Mouse (Mus musculus) monocyte, adult 2 months (primary cell): ENCODE results near the gene Flnb.

Experiments used
- DNase-seq, 2 experiments: peaks; one replicate each; pipeline ENCODE4 v3.0.0; 2022; ENCODE audit warnings: low spot score in 2 of 2, low read depth in 1 of 2

The Flnb gene

GRCm38 (mm10) chr14:7896699-7897098, 78.9 kb downstream of the Flnb start:
- DNase-seq = no peak

GRCm38 (mm10) chr14:7899986-7900385, 82.2 kb downstream of the Flnb start:
- no peak for DNase-seq

- no peak for DNase-seq
These were observed 82.8 kb downstream of the Flnb start for GRCm38 (mm10) chr14:7900481-7901049.

- DNase-seq = no peak
These were observed 83.9 kb downstream of the Flnb start for GRCm38 (mm10) chr14:7901484-7902240.

- DNase-seq = no peak
These were observed 89.3 kb downstream of the Flnb start for GRCm38 (mm10) chr14:7907058-7907457.

- DNase-seq = no peak
These were observed 91.7 kb downstream of the Flnb start for GRCm38 (mm10) chr14:7909472-7909871.

GRCm38 (mm10) chr14:7913842-7914241, 96.1 kb downstream of the Flnb start:
- peak; percentile 49 to 60 for DNase-seq

- no peak for DNase-seq
These were observed 96.7 kb downstream of the Flnb start for GRCm38 (mm10) chr14:7914461-7914860.

- DNase-seq = no peak
These were observed 100.6 kb downstream of the Flnb start for GRCm38 (mm10) chr14:7918150-7918991.

- no peak for DNase-seq
These were observed 101.6 kb downstream of the Flnb start for GRCm38 (mm10) chr14:7919309-7919708.

GRCm38 (mm10) chr14:7919921-7920320, 102.2 kb downstream of the Flnb start:
- no peak for DNase-seq

- no peak for DNase-seq
These were observed 103.7 kb downstream of the Flnb start for GRCm38 (mm10) chr14:7921459-7921858.

- DNase-seq = no peak
These were observed 105.9 kb downstream of the Flnb start for GRCm38 (mm10) chr14:7923635-7924034.

- DNase-seq = no peak
These were observed 110.6 kb downstream of the Flnb start for GRCm38 (mm10) chr14:7928362-7928761.

GRCm38 (mm10) chr14:7929029-7929428, 111.3 kb downstream of the Flnb start:
- DNase-seq = no peak

GRCm38 (mm10) chr14:7932151-7932550, 114.4 kb downstream of the Flnb start:
- DNase-seq = no peak

GRCm38 (mm10) chr14:7934166-7934565, 116.4 kb downstream of the Flnb start:
- no peak for DNase-seq

- DNase-seq = no peak
These were observed 119.4 kb downstream of the Flnb start for GRCm38 (mm10) chr14:7937052-7937630.

- DNase-seq = no peak
These were observed 121.3 kb downstream of the Flnb start for GRCm38 (mm10) chr14:7938809-7939784.

- DNase-seq = no peak
These were observed 123.7 kb downstream of the Flnb start for GRCm38 (mm10) chr14:7941413-7941812.
